Mouse (Mus musculus): ENCODE data around the gene Srf. TPM values are rescaled to one million over a fixed set of nuclear protein-coding genes. Genes with fewer than 3 reads are reported as not detected.
A peak's percentile ranks its signal among the peaks of the same experiment; 100 is the strongest.

Gene Srf
- polyA plus RNA-seq, 1 experiment, result 51.1 TPM

DNA sequence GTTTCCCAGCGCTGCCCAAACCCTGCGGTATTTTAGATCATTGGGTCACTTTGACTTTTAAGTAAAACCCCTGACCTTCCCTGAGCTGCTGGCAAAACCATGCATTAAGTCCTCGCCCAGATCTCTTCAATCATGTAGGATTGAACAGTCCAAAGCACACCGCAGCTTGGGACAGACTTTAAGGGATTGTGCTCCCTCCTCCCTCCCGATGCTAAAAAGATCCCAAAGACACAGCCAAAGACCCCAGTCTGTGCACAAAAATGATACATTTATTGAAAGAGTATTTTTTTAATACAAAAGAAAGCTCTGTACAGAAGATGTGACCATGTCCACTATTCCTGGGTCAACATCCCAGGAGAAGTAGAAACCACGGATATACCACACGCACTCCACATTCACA is 9.4 kb downstream of the Srf start:
- Histone ChIP-seq H3K4me3 (no peak overlapping the region), H3K79me2 (ENCODE audit: control insufficient read depth, insufficient read depth) (peaks cover 15% of the 10 kb centered on the region), H3K36me3 (ENCODE audit: control insufficient read depth, insufficient read depth) (peaks cover 7% of the 10 kb centered on the region), H3ac (ENCODE audit: control insufficient read depth, insufficient read length) (no peak overlapping the region), H3K27me3 (ENCODE audit: control insufficient read depth, insufficient read depth, insufficient read length) (no peaks in the 10 kb centered on the region), H3K4me2 (ENCODE audit: low read depth) (no peak overlapping the region)
- TF ChIP-seq POLR2A (IDR thresholded peaks at IDR 0.05; ENCODE audit: insufficient read length, low read depth) (no peak), REST (IDR thresholded peaks at IDR 0.05; ENCODE audit: insufficient read depth, insufficient read length) (no peak), POLR2AphosphoS2 (IDR thresholded peaks at IDR 0.05; ENCODE audit: insufficient read length, low read depth) (no peak), TCF3 (IDR thresholded peaks at IDR 0.05; ENCODE audit: insufficient read length, low read depth) (no peak)

DNA sequence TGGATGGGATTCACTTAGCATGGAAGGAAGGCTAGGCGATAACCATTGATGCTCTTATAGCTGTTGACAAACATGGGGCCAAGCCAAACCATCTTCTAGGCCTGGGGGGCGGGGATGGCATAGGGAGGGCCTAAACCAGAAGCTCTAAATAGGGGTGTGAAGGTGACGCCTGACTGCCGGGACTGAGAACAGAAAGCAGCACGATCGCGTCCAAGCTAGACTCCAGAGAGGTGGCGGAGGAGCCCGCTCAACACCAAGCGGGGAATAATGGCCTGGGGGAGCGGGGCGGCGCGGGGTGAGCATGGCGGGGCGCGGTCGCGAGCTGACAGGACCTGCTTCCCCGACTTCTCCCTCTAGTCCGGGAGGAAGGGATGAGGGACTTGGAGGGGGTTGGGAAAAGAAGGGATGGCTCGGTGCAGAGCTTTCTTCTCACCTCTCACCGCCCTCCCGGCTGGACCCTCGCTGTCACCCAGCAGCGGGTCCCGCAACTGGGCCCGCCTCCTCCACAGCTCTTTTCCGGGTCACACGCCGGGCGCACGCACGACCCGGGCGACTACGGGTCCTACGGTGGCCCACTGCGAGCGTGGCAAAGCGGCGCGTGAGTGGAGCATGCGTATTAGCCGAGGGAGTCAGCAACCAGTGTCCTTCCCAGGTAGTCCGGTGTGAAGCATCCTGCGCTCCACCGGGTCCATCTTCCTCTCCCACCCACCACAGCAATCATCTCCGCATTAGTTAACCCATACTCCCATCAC is 10.0 kb downstream of the Srf start, which contains the start of gene Cul9:
Cul9 (minus strand) TSS at position 576 of the 752 bp plus-strand sequence.
- Histone ChIP-seq H3K4me3 (no peak within 1 kb of the TSS), H3K79me2 (ENCODE audit: control insufficient read depth, insufficient read depth) (peaks cover 9% of the 10 kb centered on the region), H3K36me3 (ENCODE audit: control insufficient read depth, insufficient read depth) (peaks cover 9% of the 10 kb centered on the region), H3K27me3 (ENCODE audit: control insufficient read depth, insufficient read depth, insufficient read length) (no peaks in the 10 kb centered on the region), H3K4me2 (ENCODE audit: low read depth) (no peak within 1 kb of the TSS), H3ac (ENCODE audit: control insufficient read depth, insufficient read length) (no peak within 1 kb of the TSS)
- no peak for TF ChIP-seq E2F4 (IDR thresholded peaks at IDR 0.05; ENCODE audit: insufficient read depth)
- TF ChIP-seq POLR2AphosphoS2 (IDR thresholded peaks at IDR 0.05; ENCODE audit: insufficient read length, low read depth), result peak; percentile 25
- no peak for TF ChIP-seq USF1 (IDR thresholded peaks at IDR 0.05; ENCODE audit: low read depth)

DNA sequence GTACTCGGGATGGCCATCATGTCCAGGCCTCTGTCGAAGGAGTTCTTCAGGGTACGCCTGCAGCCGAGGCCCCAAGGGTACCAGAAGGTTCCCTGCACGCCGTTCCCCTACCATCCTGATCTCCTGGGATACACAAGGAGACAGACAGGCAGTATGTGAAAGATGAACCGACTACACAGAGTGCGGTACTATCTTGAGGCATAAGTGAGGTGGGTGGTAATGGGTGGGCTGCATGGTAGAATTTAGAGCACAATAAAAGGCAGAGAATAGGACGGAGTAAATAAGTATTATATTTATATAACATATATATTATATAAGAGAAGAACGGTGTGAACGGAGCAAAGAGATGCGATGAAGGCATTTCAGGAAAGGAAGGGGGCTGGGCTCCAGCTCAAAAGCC is 12.3 kb downstream of the Srf start:
- Histone ChIP-seq H3K79me2 (ENCODE audit: control insufficient read depth, insufficient read depth) (no peaks in the 10 kb centered on the region), H3K27me3 (ENCODE audit: control insufficient read depth, insufficient read depth, insufficient read length) (no peaks in the 10 kb centered on the region)
- no peak for TF ChIP-seq POLR2AphosphoS2 (IDR thresholded peaks at IDR 0.05; ENCODE audit: insufficient read length, low read depth)
- TF ChIP-seq USF1 (IDR thresholded peaks at IDR 0.05; ENCODE audit: low read depth), result no peak
- no peak for TF ChIP-seq SRF (IDR thresholded peaks at IDR 0.05; ENCODE audit: control insufficient read depth, insufficient read length, low read depth)
- TF ChIP-seq MAX (IDR thresholded peaks at IDR 0.05; ENCODE audit: low read depth), result no peak
- TF ChIP-seq TCF12 (IDR thresholded peaks at IDR 0.05; ENCODE audit: insufficient read depth, poor library complexity, severe bottlenecking), result no peak
- no peak for TF ChIP-seq POLR2A (IDR thresholded peaks at IDR 0.05; ENCODE audit: insufficient read length, low read depth)
- TF ChIP-seq MYOG (IDR thresholded peaks at IDR 0.05; ENCODE audit: control insufficient read depth in 1 of 3, insufficient read depth in 1 of 3, insufficient read length in 2 of 3, low read depth in 2 of 3), result no peak
- TF ChIP-seq TCF3 (IDR thresholded peaks at IDR 0.05; ENCODE audit: insufficient read length, low read depth), result no peak
- TF ChIP-seq CEBPB (IDR thresholded peaks at IDR 0.05; ENCODE audit: insufficient read depth, poor library complexity, severe bottlenecking), result no peak

DNA sequence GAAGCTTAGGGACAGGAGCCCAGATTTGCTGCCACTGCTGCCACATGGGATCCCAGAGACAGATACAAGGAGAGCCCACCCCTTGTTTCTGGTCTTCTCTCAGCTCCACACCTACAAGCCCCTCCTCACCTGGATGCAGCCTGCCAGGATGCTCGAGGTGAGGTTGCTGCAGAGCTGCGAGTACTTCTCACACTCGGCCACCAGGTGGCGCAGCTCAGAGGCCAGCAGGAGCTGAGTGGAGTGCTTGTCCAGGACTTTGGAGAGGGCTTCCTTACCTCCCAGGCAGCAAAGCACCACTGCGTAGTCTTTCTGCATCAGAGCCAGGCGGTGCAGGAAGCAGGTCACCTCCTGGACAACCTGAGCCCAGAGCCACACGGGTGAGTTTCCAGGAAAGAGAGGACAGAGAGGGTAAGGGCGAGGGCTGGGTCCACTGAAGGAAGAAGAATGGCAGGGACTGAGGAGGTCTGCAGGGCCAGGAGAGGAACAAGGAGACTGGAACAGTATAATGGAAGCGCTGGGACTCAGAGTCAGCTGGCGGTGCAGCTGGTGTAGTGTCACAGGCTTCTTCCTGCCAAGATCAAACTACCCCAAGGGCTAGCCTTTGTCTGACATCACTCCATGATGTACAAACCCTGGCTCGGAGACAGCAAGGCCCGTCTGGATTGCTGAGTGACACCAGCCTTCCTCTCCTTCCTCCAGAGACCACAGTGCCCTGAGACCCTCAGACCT is 30.2 kb downstream of the Srf start:
- Histone ChIP-seq H3K79me2 (ENCODE audit: control insufficient read depth, insufficient read depth) (no peaks in the 10 kb centered on the region), H3ac (ENCODE audit: control insufficient read depth, insufficient read length) (no peak overlapping the region), H3K4me2 (ENCODE audit: low read depth) (no peak overlapping the region), H3K4me3 (no peak overlapping the region), H3K36me3 (ENCODE audit: control insufficient read depth, insufficient read depth) (no peaks in the 10 kb centered on the region), H3K27me3 (ENCODE audit: control insufficient read depth, insufficient read depth, insufficient read length) (peaks cover 24% of the 10 kb centered on the region)
- TF ChIP-seq USF1 (IDR thresholded peaks at IDR 0.05; ENCODE audit: low read depth) (no peak), CEBPB (IDR thresholded peaks at IDR 0.05; ENCODE audit: insufficient read depth, poor library complexity, severe bottlenecking) (no peak), TCF3 (IDR thresholded peaks at IDR 0.05; ENCODE audit: insufficient read length, low read depth) (no peak), MAX (IDR thresholded peaks at IDR 0.05; ENCODE audit: low read depth) (no peak), MYOG (IDR thresholded peaks at IDR 0.05; ENCODE audit: control insufficient read depth in 1 of 3, insufficient read depth in 1 of 3, insufficient read length in 2 of 3, low read depth in 2 of 3) (no peak), MYOD1 (IDR thresholded peaks at IDR 0.05; ENCODE audit: control insufficient read depth in 1 of 3, insufficient read length in 2 of 3, low read depth in 2 of 3) (no peak), TCF12 (IDR thresholded peaks at IDR 0.05; ENCODE audit: insufficient read depth, poor library complexity, severe bottlenecking) (no peak), POLR2AphosphoS2 (IDR thresholded peaks at IDR 0.05; ENCODE audit: insufficient read length, low read depth) (no peak), SRF (IDR thresholded peaks at IDR 0.05; ENCODE audit: control insufficient read depth, insufficient read length, low read depth) (no peak), REST (IDR thresholded peaks at IDR 0.05; ENCODE audit: insufficient read depth, insufficient read length) (no peak), E2F4 (IDR thresholded peaks at IDR 0.05; ENCODE audit: insufficient read depth) (no peak), POLR2A (IDR thresholded peaks at IDR 0.05; ENCODE audit: insufficient read length, low read depth) (no peak)

More for the DNA sequence above, 12.3 kb downstream of the Srf start:
- no peak overlapping the region for H3K4me3 ChIP-seq
- peaks cover 3% of the 10 kb centered on the region for H3K36me3 ChIP-seq (ENCODE audit: control insufficient read depth, insufficient read depth)
- H3ac ChIP-seq (ENCODE audit: control insufficient read depth, insufficient read length), result no peak overlapping the region
- no peak overlapping the region for H3K4me2 ChIP-seq (ENCODE audit: low read depth)

DNA sequence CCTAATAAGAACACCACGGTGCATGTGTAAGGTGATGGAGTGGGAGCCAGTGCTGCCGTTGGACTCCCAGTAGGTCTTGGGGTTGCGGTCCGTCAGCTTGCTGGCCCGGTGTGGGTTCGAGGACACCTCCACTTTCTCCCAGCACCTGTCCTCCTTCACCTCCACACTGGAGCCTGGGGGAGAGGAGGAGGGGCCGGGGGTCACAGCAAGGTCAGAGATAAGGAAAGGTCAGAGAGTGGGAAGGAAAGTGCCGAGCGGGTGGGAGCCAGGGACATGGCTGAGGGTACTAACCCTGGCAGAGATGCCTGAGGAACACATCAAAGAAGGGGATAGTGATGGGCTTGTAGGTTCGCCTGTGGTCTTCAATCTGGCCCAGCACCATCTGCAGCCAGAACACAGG is 30.9 kb downstream of the Srf start:
- Histone ChIP-seq H3K79me2 (ENCODE audit: control insufficient read depth, insufficient read depth) (no peaks in the 10 kb centered on the region), H3K4me2 (ENCODE audit: low read depth) (no peak overlapping the region), H3K4me3 (no peak overlapping the region), H3K36me3 (ENCODE audit: control insufficient read depth, insufficient read depth) (no peaks in the 10 kb centered on the region), H3ac (ENCODE audit: control insufficient read depth, insufficient read length) (no peak overlapping the region), H3K27me3 (ENCODE audit: control insufficient read depth, insufficient read depth, insufficient read length) (peaks cover 31% of the 10 kb centered on the region)
- TF ChIP-seq USF1 (IDR thresholded peaks at IDR 0.05; ENCODE audit: low read depth) (no peak), POLR2A (IDR thresholded peaks at IDR 0.05; ENCODE audit: insufficient read length, low read depth) (no peak), MAX (IDR thresholded peaks at IDR 0.05; ENCODE audit: low read depth) (no peak), CEBPB (IDR thresholded peaks at IDR 0.05; ENCODE audit: insufficient read depth, poor library complexity, severe bottlenecking) (no peak), TCF12 (IDR thresholded peaks at IDR 0.05; ENCODE audit: insufficient read depth, poor library complexity, severe bottlenecking) (no peak), SRF (IDR thresholded peaks at IDR 0.05; ENCODE audit: control insufficient read depth, insufficient read length, low read depth) (no peak), TCF3 (IDR thresholded peaks at IDR 0.05; ENCODE audit: insufficient read length, low read depth) (no peak), E2F4 (IDR thresholded peaks at IDR 0.05; ENCODE audit: insufficient read depth) (no peak)
